Mouse (Mus musculus): ENCODE measurements around the gene Capn8. TPM values are rescaled to one million over a fixed set of nuclear protein-coding genes. Genes with fewer than 3 reads are reported as not detected.

Gene Capn8
- polyA plus RNA-seq, 1 experiment from 2014 or later = 0.08 TPM

- ATAC-seq (ENCODE audit: insufficient number of reproducible peaks, insufficient read depth, low FRiP score, low TSS enrichment) = no peak
- no peaks in the 10 kb centered on the region for H3K27me3 ChIP-seq
- H3K9me3 ChIP-seq = no peaks in the 10 kb centered on the region
- H3K4me2 ChIP-seq (replicated peaks) = no peak overlapping the region
- H3K4me3 ChIP-seq = no peak overlapping the region
- no peaks in the 10 kb centered on the region for H3K36me3 ChIP-seq
- H3K9ac ChIP-seq = no peak overlapping the region
- H3K4me1 ChIP-seq = 0 out of 2 replicates have a peak, but pooled peaks cover 5% of the 10 kb centered on the region
- no peak overlapping the region for H3K27ac ChIP-seq
- 21% methylated on average over 4 of the region's 4 CpGs for WGBS
These were observed 100.0 kb downstream of the Capn8 start for GRCm38 (mm10) chr1:182664841-182665240.

DNA sequence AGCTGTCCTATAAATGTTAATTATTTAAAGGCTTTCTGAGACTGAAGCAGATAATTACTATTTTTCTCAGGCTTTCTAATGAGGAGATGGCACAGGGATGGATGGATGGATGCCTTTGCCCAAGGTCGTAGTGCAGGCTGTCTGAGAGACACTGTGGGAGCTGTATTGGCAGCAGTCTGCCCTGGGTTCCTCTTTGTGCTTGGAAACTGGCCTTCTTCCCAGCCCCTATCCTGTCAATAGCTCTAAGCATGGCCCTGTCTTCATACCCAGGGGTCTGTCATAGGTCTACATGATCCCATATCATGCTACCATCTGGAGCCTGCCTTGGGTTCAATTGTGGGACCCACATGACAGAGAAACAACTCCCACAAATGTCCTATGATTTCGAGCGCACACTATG, 102.5 kb downstream of the Capn8 start:
- Histone ChIP-seq H3K4me3 (no peak overlapping the region), H3K4me1 (peaks cover 19% of the 10 kb centered on the region), H3K27ac (no peak overlapping the region), H3K27me3 (no peaks in the 10 kb centered on the region), H3K9ac (no peak overlapping the region), H3K36me3 (no peaks in the 10 kb centered on the region), H3K4me2 (replicated peaks) (no peak overlapping the region), H3K9me3 (no peaks in the 10 kb centered on the region)
- WGBS = 96% methylated on average over 3 of the region's 3 CpGs
- ATAC-seq (ENCODE audit: insufficient number of reproducible peaks, insufficient read depth, low FRiP score, low TSS enrichment) = no peak

- Histone ChIP-seq H3K4me3 (no peak overlapping the region), H3K9ac (no peak overlapping the region), H3K9me3 (no peaks in the 10 kb centered on the region), H3K27ac (no peak overlapping the region), H3K27me3 (no peaks in the 10 kb centered on the region), H3K4me2 (replicated peaks) (no peak overlapping the region), H3K4me1 (peaks cover 17% of the 10 kb centered on the region), H3K36me3 (no peaks in the 10 kb centered on the region)
- no peak for ATAC-seq (ENCODE audit: insufficient number of reproducible peaks, insufficient read depth, low FRiP score, low TSS enrichment)
- WGBS = 86% methylated on average over 11 of the region's 11 CpGs
These were observed 104.9 kb downstream of the Capn8 start for GRCm38 (mm10) chr1:182669741-182670140.

DNA sequence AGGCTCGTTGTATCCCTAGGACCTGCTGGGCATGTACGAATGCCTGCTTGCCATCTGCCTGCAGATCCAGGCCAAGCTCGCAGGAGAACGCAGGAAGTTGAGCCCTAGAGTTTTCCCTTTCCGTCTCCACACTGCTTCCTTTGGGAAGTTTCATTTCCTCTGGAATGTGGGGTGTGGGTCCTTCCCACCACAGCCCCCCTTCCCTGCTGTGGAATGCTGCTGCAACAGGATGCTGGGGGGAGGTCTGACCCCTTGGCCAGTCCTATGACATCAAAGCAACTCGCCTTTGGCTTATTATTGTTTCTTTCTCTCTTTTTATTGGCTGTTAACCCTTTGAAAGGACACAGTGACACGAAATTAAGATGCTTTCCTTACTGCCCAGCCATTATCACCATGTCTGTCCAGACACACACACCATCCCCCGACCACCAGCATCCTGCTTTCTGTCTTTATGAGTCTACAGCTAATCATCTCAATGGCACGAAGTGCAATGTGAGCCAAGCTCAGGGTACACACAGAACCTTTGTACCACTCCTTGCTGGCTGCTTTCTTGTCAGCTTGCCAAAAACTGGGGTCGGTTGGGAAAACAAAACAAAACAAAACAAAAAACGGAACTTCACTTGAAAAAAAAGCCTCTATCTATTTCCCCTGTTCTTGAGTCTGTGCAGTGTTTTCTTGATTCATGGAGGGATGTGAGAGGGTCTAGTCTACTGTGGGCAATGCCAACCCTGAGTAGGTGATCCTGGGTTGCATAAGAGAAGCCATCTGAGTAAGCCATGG, 105.9 kb downstream of the Capn8 start:
- Histone ChIP-seq H3K27me3 (no peaks in the 10 kb centered on the region), H3K4me2 (replicated peaks) (no peak overlapping the region), H3K9ac (no peak overlapping the region), H3K9me3 (no peaks in the 10 kb centered on the region), H3K4me1 (peaks cover 19% of the 10 kb centered on the region), H3K36me3 (no peaks in the 10 kb centered on the region), H3K27ac (peak overlapping the region; percentile 59), H3K4me3 (no peak overlapping the region)
- 20% methylated on average over 11 of the region's 11 CpGs for WGBS
- 0 out of 2 replicates have a peak, but pooled peaks have one; percentile 2 for ATAC-seq (ENCODE audit: insufficient number of reproducible peaks, insufficient read depth, low FRiP score, low TSS enrichment)

GRCm38 (mm10) chr1:182671343-182671624, 106.5 kb downstream of the Capn8 start:
- no peak for ATAC-seq (ENCODE audit: insufficient number of reproducible peaks, insufficient read depth, low FRiP score, low TSS enrichment)
- H3K4me1 ChIP-seq = peaks cover 21% of the 10 kb centered on the region
- H3K27me3 ChIP-seq = no peaks in the 10 kb centered on the region
- WGBS = 45% methylated on average over 4 of the region's 4 CpGs
- H3K9ac ChIP-seq = no peak overlapping the region
- H3K27ac ChIP-seq = no peak overlapping the region
- H3K9me3 ChIP-seq = no peaks in the 10 kb centered on the region
- no peaks in the 10 kb centered on the region for H3K36me3 ChIP-seq
- H3K4me2 ChIP-seq (replicated peaks) = no peak overlapping the region
- no peak overlapping the region for H3K4me3 ChIP-seq

DNA sequence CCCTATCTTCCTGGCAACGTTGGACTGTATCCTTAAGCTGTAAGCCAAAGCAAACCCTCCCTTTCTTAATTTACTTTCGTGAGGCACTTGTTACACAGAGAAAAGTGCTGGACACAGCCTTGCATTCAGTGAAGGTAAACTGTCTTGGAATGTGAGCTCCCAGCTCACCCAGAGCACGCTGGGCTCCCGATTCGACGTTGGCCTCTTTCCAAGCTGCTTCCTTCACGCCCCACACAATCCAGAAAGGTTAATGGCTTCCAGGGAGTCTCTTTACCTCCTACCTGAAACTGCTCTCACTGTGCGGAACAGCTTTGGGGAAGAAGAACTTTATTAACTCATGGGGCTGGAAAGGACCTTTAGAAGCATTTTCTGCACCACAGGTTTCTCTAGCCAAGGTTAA, 110.5 kb downstream of the Capn8 start:
- Histone ChIP-seq H3K9me3 (no peaks in the 10 kb centered on the region), H3K4me2 (replicated peaks) (no peak overlapping the region), H3K4me3 (no peak overlapping the region), H3K9ac (no peak overlapping the region), H3K27ac (no peak overlapping the region), H3K27me3 (no peaks in the 10 kb centered on the region), H3K36me3 (no peaks in the 10 kb centered on the region), H3K4me1 (peaks cover 29% of the 10 kb centered on the region)
- ATAC-seq (ENCODE audit: insufficient number of reproducible peaks, insufficient read depth, low FRiP score, low TSS enrichment) = no peak
- 56% methylated on average over 8 of the region's 8 CpGs for WGBS

GRCm38 (mm10) chr1:182678151-182678550, 113.3 kb downstream of the Capn8 start:
- no peak overlapping the region for H3K9ac ChIP-seq
- no peaks in the 10 kb centered on the region for H3K27me3 ChIP-seq
- H3K9me3 ChIP-seq = no peaks in the 10 kb centered on the region
- no peak overlapping the region for H3K27ac ChIP-seq
- peaks cover 22% of the 10 kb centered on the region for H3K4me1 ChIP-seq
- H3K4me2 ChIP-seq (replicated peaks) = no peak overlapping the region
- H3K36me3 ChIP-seq = no peaks in the 10 kb centered on the region
- ATAC-seq (ENCODE audit: insufficient number of reproducible peaks, insufficient read depth, low FRiP score, low TSS enrichment) = no peak
- no peak overlapping the region for H3K4me3 ChIP-seq
- 94% methylated on average over 17 of the region's 17 CpGs for WGBS

DNA sequence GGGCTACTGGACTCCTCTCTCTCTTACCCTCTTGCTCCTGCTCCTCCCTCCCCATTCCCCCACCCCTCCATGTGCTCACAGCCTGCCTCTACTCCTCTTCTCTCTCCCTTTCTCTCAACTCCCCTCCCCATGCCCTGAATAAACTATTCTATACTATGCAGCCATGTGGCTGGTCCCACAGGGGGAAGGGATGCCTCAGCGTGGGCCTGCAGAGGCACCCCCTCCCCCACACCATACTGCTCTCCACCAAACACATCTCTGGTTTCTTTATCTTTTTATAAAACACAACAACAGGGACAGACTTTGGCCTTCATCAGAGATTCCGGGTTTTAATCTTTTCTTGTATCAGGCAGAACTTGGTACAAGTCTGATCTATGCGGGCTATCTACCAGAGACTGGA, 114.4 kb downstream of the Capn8 start:
- H3K4me2 ChIP-seq (replicated peaks) = no peak overlapping the region
- ATAC-seq (ENCODE audit: insufficient number of reproducible peaks, insufficient read depth, low FRiP score, low TSS enrichment) = no peak

GRCm38 (mm10) chr1:182679582-182679981, 114.8 kb downstream of the Capn8 start:
- ATAC-seq (ENCODE audit: insufficient number of reproducible peaks, insufficient read depth, low FRiP score, low TSS enrichment) = no peak
- Histone ChIP-seq H3K27ac (0 out of 2 replicates have a peak overlapping the region, but pooled peaks have one; percentile 17), H3K4me1 (peaks cover 22% of the 10 kb centered on the region), H3K4me2 (replicated peaks) (no peak overlapping the region), H3K4me3 (no peak overlapping the region), H3K36me3 (no peaks in the 10 kb centered on the region), H3K9ac (no peak overlapping the region), H3K9me3 (no peaks in the 10 kb centered on the region), H3K27me3 (no peaks in the 10 kb centered on the region)
- 48% methylated on average over 7 of the region's 7 CpGs for WGBS

More for the DNA sequence above, 114.4 kb downstream of the Capn8 start:
- Histone ChIP-seq H3K27me3 (no peaks in the 10 kb centered on the region), H3K4me3 (no peak overlapping the region), H3K36me3 (no peaks in the 10 kb centered on the region), H3K4me1 (peaks cover 22% of the 10 kb centered on the region), H3K9me3 (no peaks in the 10 kb centered on the region), H3K9ac (no peak overlapping the region), H3K27ac (no peak overlapping the region)
- 55% methylated on average over 3 of the region's 3 CpGs for WGBS

Other genes with a start within 250 kb of the Capn8 start
- 26.1 and 26.6 TPM in 2 replicates for gene Fbxo28, start 223.4 kb upstream of the Capn8 start, polyA plus RNA-seq (2016; fragmentation: Nextera tagmentation; extraction: Ambion mirVana)
- 29.9 and 32.9 TPM in 2 replicates for gene Trp53bp2, start 155.8 kb upstream of the Capn8 start, polyA plus RNA-seq (2016; fragmentation: Nextera tagmentation; extraction: Ambion mirVana)
- gene Capn2, start 47.4 kb upstream of the Capn8 start, polyA plus RNA-seq (2016; fragmentation: Nextera tagmentation; extraction: Ambion mirVana) = 141 and 152 TPM in 2 replicates
- not detected in 2 replicates for gene Ccdc185, start 184.2 kb downstream of the Capn8 start, polyA plus RNA-seq (2016; fragmentation: Nextera tagmentation; extraction: Ambion mirVana)
- gene Susd4, start 198.9 kb downstream of the Capn8 start, polyA plus RNA-seq (2016; fragmentation: Nextera tagmentation; extraction: Ambion mirVana) = 15.4 and 15.7 TPM in 2 replicates